Mouse (Mus musculus): ENCODE results near the gene Ube2q2.

- TF ChIP-seq GATA1 (IDR thresholded peaks at IDR 0.05; ENCODE audit: borderline replicate concordance, low read length) (no peak), FLI1 (IDR thresholded peaks at IDR 0.05; ENCODE audit: low read length) (no peak)
Observed at GRCm38 (mm10) chr9:55195876-55196275, 47.2 kb downstream of the Ube2q2 start.

Data from megakaryocyte, embryonic 14.5 days (primary cell).